Mouse (Mus musculus) liver (tissue): Measurements from ENCODE around the gene Myrf.
A peak's percentile ranks its signal among the peaks of the same experiment; 100 is the strongest.

Experiments
- DNase-seq: peaks from one replicate; pipeline ENCODE4 v3.0.0-alpha.2; 2020; ENCODE audit warnings: mixed read lengths

Gene Myrf

DNA sequence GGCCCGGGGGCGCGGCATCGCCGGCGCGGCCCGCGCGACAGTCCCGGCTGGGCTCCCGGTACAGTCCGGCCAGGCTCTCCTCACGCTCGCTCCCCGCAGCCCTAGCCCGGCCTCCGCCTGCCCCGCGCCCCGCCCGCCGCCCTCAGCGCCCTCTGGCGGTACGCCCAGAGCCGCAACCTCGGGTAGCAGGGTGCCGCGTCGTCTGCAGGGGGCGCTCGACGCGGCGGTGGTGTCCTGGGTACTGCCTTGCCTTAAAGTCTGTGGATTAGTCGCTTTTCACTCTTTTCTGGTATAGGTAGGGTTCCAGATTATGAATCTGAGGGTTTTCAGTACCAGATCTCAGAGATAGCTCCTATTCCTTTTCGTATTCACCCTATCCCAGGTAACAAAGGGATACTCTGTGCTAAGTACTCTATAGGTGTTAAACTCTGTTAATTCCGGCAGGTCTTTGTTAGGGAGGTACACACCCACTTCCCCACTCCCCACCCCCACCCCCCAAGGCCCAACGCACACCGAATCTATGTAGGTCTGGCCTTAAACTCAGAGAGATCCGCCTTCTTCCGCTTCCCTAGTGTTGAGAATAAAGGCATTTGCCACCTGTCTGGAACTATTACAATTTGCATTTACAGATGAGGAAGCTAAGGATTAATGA is at the start of gene Myrf:
Gene Myrf (minus strand): TSS at position 95 of the 652 bp plus-strand sequence.
- peak; percentile 82 for DNase-seq

DNA sequence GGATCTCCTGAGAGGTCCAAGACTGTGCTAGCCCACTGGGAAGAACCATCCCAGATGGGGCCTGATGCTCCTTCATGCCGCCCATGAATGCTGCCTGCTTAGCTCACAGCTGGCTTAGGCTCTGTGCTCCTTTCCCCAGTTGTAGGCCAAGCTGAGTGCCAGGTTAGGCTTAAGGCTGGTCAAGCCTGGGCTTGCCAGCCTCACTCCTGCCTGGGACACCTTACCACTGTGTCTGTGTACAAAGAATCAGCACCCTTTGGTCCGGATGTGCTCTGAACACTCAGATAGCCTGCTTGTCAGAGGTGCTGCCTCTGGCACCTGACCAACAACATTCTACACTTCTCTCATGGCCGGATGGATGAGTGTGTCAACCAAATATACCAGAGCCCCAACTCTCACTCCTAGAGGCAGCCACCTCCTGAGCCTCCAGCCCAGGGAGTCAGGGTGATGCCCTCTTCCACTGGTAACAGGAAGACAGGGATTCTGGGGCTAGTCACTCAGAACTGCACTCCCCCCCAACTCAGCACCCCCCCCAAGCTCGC is 49.1 kb upstream of the Myrf start:
- DNase-seq = no peak

DNA sequence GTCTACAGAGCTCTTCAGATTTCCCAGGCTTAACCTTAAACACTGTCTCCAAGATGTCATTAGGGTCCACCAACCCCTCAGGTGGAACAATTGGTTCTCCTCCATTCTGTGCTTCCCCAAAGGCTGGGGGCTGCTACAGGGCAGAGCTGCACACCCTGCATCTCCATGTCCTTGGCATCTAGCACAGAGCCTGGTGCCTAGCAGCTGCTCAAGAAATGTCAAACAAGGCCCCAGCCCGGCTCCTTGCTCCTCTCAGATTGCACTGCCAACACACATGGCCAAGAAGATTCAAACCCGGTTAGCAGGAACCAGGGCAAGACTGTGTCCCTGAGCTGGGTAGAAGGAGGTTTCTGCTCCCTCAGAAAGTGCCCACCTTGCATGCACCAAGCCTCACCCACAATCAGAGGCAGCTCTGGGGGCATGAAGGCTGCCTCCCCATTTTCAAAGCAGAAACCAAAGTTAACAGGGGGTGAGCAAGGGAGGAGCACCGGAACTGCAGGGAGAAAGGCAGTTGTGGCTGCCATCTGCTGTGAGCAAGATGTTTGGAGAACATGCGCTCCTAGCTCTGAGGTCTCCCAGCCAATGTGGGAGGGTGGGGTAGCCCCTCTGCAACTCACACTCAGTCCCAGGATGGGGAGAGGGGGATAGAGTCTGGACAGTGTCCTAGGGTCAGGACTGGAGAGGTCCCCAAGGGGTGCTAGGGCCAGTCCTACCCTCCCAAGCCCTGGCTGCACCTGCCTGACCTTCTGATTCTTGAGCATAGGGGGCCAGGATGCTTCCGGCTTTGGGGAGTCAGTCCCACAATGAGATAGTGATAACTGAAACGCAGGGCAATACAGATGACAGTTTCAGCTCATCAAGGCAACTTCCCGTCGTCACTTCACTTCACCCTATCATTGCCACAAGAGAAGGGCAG is 47.8 kb upstream of the Myrf start:
- no peak for DNase-seq

DNA sequence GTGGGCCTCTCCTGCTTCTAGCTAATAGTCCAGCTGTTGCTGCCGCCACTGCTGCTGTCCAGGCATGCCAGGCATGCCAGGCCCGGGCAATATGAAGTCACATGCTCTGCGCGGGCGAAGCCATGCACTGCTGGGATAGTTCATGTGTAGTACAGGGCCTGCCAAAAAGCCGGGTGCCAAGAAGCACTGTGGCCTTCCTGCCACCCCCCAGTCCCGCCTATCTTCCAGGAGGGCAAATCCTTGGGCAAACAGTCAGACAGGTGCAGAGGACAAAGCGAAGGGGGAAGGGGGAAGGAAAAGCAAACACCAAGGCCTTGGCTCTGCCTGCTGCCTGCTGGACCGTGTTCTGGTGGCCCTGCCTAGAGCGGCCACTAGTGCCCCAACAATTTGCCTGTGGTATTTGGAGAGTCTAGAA is 45.9 kb upstream of the Myrf start:
- DNase-seq = no peak

DNA sequence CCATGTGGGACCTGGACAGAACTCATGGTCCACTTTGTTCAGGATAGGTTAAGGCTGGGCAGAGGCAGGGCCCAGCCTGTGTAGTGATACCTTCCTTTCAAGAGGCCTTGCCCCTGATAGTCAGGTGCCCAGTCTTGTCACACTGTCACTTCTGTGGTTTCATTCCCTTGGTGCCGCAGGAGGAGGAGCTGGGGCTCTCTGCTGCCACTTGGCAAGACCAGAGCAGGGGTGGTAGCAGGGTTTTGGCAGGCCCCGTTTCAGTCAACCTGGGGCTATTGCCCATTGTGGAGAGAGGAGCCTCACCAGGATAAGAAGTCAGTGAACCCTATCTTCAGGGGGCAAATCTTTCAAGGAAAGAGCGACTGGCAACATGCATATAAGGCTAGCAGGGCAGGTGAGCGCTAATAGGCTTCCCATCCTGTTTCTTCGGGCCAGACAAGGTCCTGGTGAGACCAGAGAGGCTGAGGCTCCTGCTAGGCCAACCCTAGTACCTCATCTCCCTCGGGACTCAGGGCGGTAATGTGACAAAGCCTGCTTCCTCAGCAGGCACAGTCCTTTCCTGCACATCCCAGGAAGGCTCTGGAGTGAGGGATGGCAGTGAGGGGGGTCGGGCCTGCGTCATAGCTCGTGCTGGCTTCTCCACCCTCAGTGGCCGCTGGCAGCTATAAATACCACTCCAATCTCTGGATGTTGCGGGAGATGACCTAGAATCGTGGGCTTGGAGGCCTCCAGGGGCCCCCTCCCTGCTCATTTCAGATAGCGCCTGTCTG is 40.4 kb upstream of the Myrf start:
- DNase-seq = no peak

DNA sequence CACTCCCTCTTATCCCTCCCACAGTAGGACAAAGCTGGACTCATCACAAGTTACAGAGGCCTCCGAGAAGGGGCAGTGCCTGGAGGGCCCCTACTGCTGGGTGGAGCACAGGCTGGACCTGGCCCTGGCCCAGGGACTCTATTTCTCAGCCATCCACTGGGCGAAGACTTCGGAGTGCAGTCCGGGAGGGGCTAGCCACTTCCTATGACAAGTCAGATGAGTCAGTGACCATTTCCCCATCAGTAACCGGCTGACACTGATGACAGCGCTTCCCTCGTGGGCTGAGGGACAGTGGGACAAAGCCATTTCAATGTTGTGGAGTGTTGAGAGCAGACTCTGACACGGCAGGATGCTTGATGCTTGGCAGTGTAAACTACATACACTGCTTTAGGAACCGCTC is 39.1 kb upstream of the Myrf start:
- DNase-seq = no peak

DNA sequence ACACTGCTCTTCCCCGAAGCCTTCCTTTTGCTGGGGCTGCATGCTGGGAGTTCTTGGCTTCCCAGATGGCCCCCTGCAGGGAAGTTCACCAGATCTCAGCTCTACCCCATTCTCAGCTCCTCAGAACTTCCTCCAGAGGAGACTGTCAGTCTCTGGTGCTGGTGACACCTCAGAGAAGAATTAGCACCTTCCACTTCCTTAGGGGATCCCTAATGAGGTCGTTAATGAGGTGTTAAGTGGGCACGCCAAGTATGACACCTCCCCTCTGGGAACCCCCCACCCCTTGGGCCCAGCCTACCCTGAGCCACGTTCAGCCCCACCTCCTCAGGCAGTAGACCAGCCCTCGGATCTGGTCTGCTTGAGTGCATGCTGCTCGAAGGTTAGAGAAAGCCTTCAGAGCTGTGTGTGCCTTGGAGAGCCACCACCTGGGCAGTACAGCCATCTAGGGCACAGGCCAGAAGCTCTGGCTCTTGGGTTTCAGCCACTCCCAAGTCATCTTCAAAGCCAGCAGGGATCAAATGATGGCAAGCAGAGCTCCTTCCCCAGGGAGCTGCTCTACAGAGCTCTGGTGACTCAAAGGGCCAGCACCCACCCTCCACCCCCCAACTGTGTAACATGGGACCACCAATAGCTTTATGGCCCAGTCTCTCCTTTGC is 38.2 kb upstream of the Myrf start:
- no peak for DNase-seq

DNA sequence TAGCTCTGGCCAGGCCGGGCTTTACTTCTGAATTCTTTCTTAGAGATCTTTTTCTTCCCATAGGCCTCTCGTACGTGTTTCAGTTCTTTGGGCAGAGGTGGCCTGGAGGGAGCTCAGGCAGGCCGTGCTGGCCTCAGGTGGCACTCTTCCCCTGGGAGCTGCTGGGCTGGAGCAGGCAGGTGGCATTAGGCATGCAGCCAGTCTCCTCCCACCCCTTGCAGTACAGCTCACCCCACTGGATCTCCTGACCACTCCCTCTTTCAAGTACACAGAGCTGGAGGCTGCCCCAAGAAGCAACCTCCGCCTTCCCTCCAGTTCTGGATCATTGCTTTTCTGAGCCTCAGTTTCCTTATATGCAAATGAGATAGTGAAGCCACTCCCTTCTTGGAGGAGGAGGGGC is 37.2 kb upstream of the Myrf start:
- no peak for DNase-seq

DNA sequence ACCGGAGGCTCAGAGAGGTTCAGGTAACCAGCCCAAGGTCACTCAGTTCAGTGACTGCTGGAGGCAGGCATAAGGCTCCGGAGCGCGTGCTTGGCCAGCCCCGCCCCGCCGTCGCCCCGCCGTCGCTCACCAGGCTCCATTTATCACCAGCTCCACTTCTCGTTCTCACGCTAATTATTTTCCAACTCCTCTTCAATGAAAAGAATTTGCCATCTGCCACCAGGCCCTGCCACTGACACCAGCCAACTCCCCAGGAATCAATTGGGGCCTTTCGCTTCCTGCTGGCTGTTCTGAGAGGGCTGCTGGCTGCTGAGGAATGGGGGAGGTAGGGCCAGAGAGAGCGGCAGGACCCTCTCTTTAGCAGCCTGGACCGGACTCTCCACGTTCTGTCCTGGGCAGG is 36.8 kb upstream of the Myrf start:
- DNase-seq = no peak

DNA sequence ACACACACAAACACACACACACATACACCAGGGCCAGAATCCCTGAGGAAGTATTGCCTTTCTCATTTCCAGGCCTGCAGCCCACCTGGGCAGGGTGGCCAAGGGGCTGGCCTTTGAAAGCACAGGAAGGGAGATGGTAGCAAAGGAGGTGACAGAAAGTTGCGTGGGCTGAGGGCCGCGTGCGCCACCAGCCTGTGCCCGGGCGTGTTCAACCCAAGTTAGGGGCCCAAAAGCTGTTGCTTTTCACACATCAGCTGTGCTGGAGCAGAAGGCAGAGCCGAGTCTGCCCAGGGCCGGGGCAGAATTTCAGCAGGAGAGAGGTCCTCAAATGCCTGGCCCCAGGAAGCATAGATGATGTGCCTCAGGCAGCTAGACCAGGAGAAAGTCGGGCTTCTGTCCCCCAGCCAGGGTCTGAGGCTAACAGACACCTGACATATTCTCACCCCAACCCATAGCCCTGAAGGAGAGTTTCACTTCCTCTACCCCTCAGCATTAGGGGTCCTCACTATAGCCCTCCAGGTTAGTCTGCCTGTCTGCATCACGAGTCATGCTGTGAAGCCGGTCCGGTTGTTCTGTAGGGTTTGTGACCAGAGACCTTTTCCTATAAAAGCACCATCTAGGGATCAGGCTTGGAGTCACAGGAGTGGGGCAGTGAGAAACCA is 36.1 kb upstream of the Myrf start:
- DNase-seq = no peak

DNA sequence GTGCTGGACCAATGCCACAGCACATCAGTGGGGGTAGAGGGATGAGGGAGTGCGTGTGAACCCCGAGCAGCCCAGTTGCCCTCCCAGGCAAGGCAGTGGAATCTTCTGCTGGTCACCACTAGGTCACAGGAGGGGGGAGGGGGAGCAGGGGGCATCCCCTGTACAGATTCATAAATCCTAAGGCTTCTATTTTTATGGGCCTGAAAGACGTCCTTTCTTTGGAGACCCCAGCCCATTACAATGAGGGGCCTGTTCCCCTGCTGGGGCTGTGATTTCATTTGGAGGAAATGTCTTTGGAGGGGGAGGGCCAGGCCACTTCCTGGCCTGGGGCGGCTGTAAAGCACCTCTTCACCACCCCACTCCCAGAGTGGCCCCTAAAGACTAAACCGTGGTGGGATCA is 33.5 kb upstream of the Myrf start:
- no peak for DNase-seq

DNA sequence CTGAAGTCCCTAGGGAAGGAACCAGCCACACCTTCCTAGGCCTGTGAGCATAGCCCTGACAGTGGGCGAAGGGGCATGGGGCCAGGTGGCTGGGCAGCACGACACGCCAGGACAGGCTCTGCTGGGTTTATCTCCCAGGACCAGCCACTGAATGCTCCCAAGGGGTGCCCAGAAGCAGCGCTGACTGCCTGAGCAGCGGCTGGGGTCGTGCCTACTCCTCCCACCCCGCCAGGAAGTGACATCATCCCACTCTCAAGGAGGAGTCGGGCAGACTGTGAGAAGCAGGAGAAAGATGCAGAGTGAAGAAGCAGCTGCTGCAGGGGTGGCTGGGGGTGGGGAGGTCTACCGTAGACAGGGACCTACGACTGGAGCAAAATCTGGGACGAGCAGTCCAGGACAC is 32.2 kb upstream of the Myrf start:
- no peak for DNase-seq

DNA sequence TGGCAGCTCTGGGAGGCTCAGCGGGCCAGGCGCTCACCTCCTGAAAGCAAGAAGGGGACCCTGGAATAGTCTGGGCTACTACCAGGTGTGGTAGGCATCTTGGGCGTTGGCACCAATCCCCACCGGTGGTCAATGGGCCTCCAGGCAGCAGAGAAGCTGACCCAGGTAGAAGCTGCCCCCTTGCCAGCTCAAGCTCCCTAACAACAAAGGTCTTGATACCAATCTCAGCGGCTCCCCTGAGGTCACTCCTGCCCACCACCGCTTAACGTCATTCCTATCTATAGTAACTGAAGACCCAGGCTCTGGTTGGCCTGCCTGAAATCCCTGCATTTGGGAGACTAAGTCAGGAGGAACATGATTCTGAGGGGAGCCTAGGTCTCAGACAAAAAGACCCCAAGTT is 31.0 kb upstream of the Myrf start:
- no peak for DNase-seq

DNA sequence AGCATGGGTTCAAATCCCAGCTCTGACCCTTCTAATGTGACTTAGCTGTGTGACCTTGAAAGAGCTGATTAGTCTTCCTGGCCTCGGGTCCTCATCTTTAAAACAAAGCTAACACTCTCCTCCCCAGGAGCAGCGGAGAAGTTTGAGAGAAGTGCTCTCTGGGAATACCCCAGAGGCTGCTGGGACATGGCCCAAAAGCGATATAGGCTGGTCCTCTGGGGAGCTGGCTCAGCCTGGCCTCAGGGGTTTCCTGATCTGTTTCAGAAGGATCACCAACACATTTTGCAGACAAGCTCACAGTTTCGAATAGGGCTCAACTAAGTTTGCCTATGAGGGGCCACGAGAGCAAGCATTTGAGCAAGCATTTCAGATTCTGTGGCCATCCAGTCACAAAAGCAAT is 29.8 kb upstream of the Myrf start:
- DNase-seq = no peak

DNA sequence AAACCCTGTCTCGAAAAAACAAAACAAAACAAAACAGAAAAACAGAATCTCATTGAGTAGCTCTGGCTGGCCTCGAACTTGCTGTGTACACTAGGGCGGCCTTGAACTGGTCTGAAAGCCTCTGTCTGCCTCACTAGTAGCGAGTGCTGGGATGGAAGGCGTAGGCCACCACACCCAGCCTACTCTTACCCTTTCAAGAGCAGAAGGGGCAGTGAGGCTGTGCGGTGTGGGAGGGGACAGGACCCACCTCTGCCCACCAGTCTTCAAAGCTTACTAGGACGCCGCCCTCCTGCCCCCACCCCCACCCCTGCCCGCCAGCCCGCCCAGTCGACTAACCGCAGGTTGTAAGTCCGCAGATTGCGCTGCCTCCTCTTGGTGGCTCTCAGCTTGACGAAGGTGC is 28.3 kb upstream of the Myrf start:
- DNase-seq = no peak

DNA sequence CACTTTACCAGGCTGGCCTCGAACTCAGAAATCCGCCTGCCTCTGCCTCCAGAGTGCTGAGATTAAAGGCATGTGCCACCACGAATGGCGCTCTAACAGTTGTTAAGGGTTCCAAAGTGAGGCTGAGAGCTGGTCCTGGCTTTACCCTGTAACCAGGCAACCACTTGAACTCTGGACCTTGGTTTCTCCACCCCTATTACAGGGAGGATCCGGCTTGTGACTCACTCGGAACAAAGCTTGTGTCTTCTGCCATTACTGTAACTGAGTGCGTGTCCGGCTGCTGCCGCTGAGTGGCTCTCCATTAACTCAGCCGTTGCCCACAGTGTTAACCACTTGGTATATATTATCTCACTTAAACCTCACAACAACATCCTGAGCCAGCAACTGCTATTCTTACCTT is 27.4 kb upstream of the Myrf start:
- DNase-seq = peak; percentile 24

DNA sequence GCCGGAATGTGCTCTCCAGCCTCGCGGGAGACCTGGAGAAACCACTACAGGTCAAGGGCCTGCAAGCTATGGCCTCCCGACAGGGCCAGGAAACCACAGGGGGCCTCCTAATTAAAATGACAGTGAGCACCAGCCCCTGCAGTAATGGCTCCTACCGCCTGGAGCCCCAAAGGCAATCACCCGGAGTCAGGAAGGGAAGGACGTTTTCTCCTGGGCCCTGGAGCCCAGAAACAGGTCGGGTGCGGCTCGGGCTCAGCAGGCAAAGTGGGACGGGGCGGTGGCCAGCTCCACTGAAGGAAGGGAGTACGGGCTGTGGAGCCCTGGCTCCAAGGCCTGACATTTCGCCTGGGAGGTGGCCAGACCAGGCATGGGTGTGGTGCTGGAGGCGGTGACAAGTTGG is 26.5 kb upstream of the Myrf start:
- no peak for DNase-seq

DNA sequence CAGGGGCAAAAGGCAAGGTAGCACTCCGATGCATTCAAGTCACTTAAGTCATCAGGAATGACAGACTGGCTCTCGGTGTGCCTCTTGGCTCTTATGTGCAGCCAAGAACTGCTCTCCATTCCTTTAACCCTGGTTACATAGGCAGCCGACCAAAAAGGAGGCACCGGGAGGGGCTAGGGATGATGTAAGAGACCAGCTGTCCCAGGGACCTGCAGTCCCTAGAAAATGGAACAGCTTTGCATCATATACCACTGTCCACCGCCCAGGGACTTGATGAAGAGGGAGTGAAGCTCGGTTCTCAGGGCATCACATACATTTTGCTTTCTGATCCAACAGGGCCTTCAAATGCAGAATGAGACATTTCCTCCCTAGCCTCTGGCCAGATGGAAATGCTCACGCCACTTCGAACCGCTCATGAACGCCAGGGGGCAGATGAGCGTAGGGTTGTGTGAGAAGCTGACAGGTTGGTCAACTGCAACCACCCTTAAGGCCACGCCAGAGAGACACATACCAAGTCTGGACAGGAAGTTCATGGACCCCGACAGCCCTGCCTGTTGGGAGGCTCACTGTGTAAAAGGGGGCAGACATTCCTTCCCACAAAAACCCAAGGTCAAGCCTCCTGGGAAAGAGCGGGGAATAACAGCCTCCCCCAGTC is 25.8 kb upstream of the Myrf start:
- DNase-seq = peak; percentile 73

DNA sequence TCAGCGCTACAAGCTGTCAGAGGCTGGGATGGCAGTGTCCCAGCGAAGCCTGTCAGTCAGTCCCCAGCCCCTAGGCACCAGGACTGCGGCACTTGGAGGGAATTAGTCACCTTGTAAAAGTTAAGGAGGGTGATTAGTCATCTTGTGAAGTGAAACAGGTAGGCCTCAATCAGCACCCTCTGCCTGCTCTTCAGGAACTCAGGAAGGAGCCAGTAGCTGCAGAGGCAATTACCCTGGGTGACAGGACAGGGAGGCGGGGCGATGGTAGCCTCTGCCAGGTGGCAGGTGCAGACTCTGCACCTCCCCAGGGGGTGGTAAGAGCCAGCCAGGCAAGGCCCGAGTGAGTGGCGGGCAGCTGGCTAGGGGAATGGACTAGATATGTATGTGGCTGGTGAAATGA is 20.8 kb upstream of the Myrf start:
- DNase-seq = no peak

DNA sequence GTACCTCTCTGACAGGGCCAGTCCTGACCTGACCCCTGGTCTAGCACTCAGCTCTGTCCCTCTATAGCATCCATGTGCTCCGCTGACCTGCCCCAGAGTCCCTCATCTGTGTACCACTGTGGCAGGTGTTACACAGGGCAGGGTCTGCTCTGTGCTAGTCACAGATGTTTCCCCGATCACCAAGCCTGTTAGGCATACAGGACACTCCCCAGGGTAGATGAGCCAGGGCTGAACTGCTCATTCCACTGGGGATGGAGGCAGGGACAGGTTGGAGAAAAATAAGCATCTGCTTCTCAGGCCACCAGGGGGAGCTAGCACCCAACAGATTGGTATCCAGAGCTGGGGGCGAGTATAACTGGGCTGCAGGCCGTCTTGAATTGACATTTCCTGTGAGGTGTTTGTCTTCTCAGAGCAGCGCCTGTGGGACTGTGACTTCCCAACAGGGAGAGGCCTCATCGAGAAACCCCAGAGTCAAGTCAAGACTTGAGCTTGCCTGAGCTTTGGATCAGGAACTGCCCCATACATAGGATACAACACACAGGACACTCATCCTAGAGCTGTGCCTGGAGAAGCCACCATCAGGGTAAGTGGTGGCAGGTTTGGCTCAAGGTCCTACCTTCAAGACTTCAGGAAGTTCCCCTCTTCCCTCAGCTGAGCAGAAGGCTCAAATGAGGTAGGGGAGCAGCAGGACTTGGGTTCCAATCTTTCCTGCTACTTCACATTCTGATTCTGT is 17.9 kb upstream of the Myrf start:
- peak; percentile 77 for DNase-seq

DNA sequence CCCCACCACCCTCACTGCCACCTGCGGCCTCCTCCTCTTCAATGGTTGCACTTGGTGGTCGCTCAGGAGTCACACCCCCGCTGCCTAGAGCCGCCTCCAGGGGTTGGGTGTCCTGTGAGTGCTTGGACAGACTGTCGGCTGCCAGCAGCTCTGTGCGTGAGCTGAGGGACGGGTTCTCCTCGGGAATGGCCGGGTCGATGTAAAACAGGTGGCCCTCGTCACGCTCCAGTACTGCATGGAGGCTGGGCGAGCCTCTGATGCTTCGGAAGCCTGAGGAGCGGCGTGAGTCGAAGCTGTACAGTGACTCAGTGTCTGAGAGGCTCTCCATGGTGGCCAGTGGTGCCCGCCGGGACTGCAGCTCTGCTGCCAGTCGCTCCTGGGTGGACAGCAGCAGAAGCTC is 7.6 kb upstream of the Myrf start:
- DNase-seq = no peak
